9 mouse cellular contexts compared by ENCODE assay signal in the genomic region with DNA sequence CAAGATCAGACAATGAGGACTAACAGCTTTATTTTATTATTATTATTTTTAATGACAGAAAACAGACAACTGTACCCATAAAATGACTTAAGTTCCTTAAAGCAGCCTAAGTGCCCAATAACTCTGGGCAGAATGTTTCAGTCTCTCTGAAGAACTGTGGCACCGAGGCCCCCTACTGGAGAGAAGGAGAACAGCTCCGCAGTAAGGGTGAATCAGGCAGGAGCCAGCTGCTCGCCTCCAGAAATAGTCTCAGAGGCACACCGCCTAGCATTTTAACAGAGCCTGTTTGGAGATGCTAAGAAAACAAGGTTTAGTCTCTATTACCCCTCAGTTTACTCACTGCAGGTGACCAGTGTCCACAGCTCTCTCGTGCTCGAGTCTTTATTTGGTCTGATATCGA.
DNase-seq lines count a peak whose midpoint lies in the region; ATAC-seq and TF ChIP-seq lines count a peak whose summit lies in the region.
"Had no signal": no experiment of that assay in that cellular context is flagged by ENCODE, and none has a peak within 500 bp of the region (broad histone marks: within the 10 kb centered on the region; RNA-seq: fewer than 3 reads in every experiment).

No protein-coding gene starts in this region.

- no peak for TF ChIP-seq EP300 in liver, embryonic 14.5 days (IDR thresholded peaks at IDR 0.05; ENCODE audit: low read depth)

- H3K79me2 ChIP-seq in C2C12 (ENCODE audit: control insufficient read depth, insufficient read depth), result no peaks in the 10 kb centered on the region

- H3K4me1 ChIP-seq in G1E (ENCODE audit: insufficient read depth, low read depth, low read length), result no peaks in the 10 kb centered on the region
- no peaks in the 10 kb centered on the region for H3K4me1 ChIP-seq in cerebellum, adult 2 months (ENCODE audit: control insufficient read depth, insufficient read depth, low read length)
- 0 out of 2 replicates have a peak, but pooled peaks cover 5% of the 10 kb centered on the region for H3K4me1 ChIP-seq in kidney, postnatal 0 days (replicated peaks; ENCODE audit: insufficient read depth, low read length)
- no peaks in the 10 kb centered on the region for H3K4me1 ChIP-seq in liver, embryonic 14.5 days (replicated peaks; ENCODE audit: control insufficient read depth in 2 of 2, insufficient read depth in 2 of 2, low read length in 1 of 2)

- DNase-seq in G1E (ENCODE audit: low spot score), result peak; percentile 52
- peak; percentile 42 to 55 for DNase-seq in cerebellum, adult 2 months
- DNase-seq in frontal cortex, postnatal 10 days (ENCODE audit: low spot score in 2 of 2), result peak; percentile 29 to 46
- DNase-seq in kidney, postnatal 0 days (ENCODE audit: low spot score), result peak; percentile 87
- DNase-seq in liver, embryonic 14.5 days (ENCODE audit: low read depth in 3 of 3, low spot score in 3 of 3), result peak; percentile 17 to 24 (median 18)
- DNase-seq in retina, postnatal 7 days (ENCODE audit: low read depth, low spot score), result peak; percentile 46

- H3K9me3 ChIP-seq in G1E (replicated peaks), result no peaks in the 10 kb centered on the region
- no peaks in the 10 kb centered on the region for H3K9me3 ChIP-seq in kidney, postnatal 0 days (replicated peaks; ENCODE audit: low read length)
- H3K9me3 ChIP-seq in liver, embryonic 14.5 days (ENCODE audit: control insufficient read depth, low read length), result no peaks in the 10 kb centered on the region

- no peak overlapping the region for H3K9ac ChIP-seq in kidney, postnatal 0 days (ENCODE audit: low read depth, low read length)
- H3K9ac ChIP-seq in liver, embryonic 14.5 days (replicated peaks), result no peak overlapping the region

- no peak overlapping the region for H3K4me2 ChIP-seq in kidney, postnatal 0 days (ENCODE audit: low read length)
- no peak overlapping the region for H3K4me2 ChIP-seq in liver, embryonic 14.5 days (ENCODE audit: low read depth)

- H3K27ac ChIP-seq in cerebellum, adult 2 months (ENCODE audit: insufficient read depth, low read length), result no peak overlapping the region
- no peak overlapping the region for H3K27ac ChIP-seq in kidney, postnatal 0 days
- H3K27ac ChIP-seq in liver, embryonic 14.5 days, result no peak overlapping the region
- H3K27ac ChIP-seq: macrophage had no signal

- H3K4me3 ChIP-seq in C2C12 (ENCODE audit: insufficient read depth, poor library complexity, severe bottlenecking), result no peak overlapping the region
- no peak overlapping the region for H3K4me3 ChIP-seq in G1E (ENCODE audit: low read depth, low read length)
- H3K4me3 ChIP-seq in cerebellum, adult 2 months (replicated peaks; ENCODE audit: insufficient read depth, low read depth, low read length), result no peak overlapping the region
- H3K4me3 ChIP-seq in kidney, postnatal 0 days (replicated peaks; ENCODE audit: low read depth, low read length), result no peak overlapping the region
- no peak overlapping the region for H3K4me3 ChIP-seq in liver, embryonic 14.5 days (ENCODE audit: insufficient read depth in 1 of 2, low read depth in 2 of 2, low read length in 2 of 2)

- H3K36me3 ChIP-seq in C2C12 (ENCODE audit: control insufficient read depth, insufficient read depth) (no peaks in the 10 kb centered on the region), G1E (replicated peaks) (no peaks in the 10 kb centered on the region)
- no peaks in the 10 kb centered on the region for H3K36me3 ChIP-seq in kidney, postnatal 0 days (ENCODE audit: insufficient read depth, low read length)
- no peaks in the 10 kb centered on the region for H3K36me3 ChIP-seq in liver, embryonic 14.5 days (replicated peaks; ENCODE audit: control insufficient read depth, insufficient read depth, low read depth)

- TF ChIP-seq POLR2A in cerebellum, adult 2 months (IDR thresholded peaks at IDR 0.05; ENCODE audit: borderline replicate concordance, insufficient read depth, low read length), result no peak

- ATAC-seq in G1E (ENCODE audit: extremely low read depth, insufficient number of reproducible peaks, low FRiP score, poor library complexity, severe bottlenecking), result no peak
- no peak for ATAC-seq in kidney, postnatal 0 days (replicated peaks; ENCODE audit: low FRiP score, low read depth)
- ATAC-seq in liver, embryonic 14.5 days (ENCODE audit: insufficient read depth), result no peak
- ATAC-seq in activated CD4-positive, CD25-positive, alpha-beta regulatory T cell, adult 4 months, result no peak

- no peaks in the 10 kb centered on the region for H3K79me3 ChIP-seq in C2C12 (ENCODE audit: low read depth)

- WGBS in cerebellum, adult 2 months, result 23% methylated on average over 7 of the region's 7 CpGs
- 22% methylated on average over 7 of the region's 7 CpGs for WGBS in kidney, postnatal 0 days
- WGBS in liver, embryonic 14.5 days (ENCODE audit: insufficient replicate concordance), result 22% methylated on average over 7 of the region's 7 CpGs

- no peak overlapping the region for H3ac ChIP-seq in C2C12 (ENCODE audit: control insufficient read depth, insufficient read length, low read depth)

- peak; percentile 66 for TF ChIP-seq CTCF in C2C12 (IDR thresholded peaks at IDR 0.05; ENCODE audit: control insufficient read depth, insufficient read depth, insufficient read length)
- peak; percentile 85 for TF ChIP-seq CTCF in G1E (IDR thresholded peaks at IDR 0.05; ENCODE audit: low read depth, low read length)
- peak; percentile 75 for TF ChIP-seq CTCF in cerebellum, adult 2 months (IDR thresholded peaks at IDR 0.05; ENCODE audit: borderline replicate concordance, insufficient read depth, low read depth, low read length)
- peak; percentile 90 for TF ChIP-seq CTCF in kidney, postnatal 0 days (IDR thresholded peaks at IDR 0.05; ENCODE audit: low read depth)
- peak; percentile 89 for TF ChIP-seq CTCF in liver, embryonic 14.5 days (IDR thresholded peaks at IDR 0.05; ENCODE audit: low read depth)

- H3K27me3 ChIP-seq in C2C12 (ENCODE audit: control insufficient read depth, insufficient read depth, insufficient read length) (peaks cover 4% of the 10 kb centered on the region), G1E (ENCODE audit: insufficient read depth, low read length) (peaks cover 3% of the 10 kb centered on the region; the same call in 1 of the 2 replicates)
- H3K27me3 ChIP-seq in cerebellum, adult 2 months (ENCODE audit: control insufficient read depth, insufficient read depth, low read length), result no peaks in the 10 kb centered on the region
- H3K27me3 ChIP-seq in kidney, postnatal 0 days (ENCODE audit: insufficient read depth, low read length), result no peaks in the 10 kb centered on the region
- H3K27me3 ChIP-seq in liver, embryonic 14.5 days (ENCODE audit: control insufficient read depth, insufficient read depth, low read length), result no peaks in the 10 kb centered on the region

TF ChIP-seq in C2C12, 6 proteins besides CTCF, POLR2A, EP300 and RAD21:
- TF ChIP-seq MAX (IDR thresholded peaks at IDR 0.05) (no peak), CEBPB (IDR thresholded peaks at IDR 0.05; ENCODE audit: low read depth) (no peak), MYOD1 (IDR thresholded peaks at IDR 0.05; ENCODE audit: control insufficient read depth, insufficient read length, low read depth) (no peak), FOSL1 (IDR thresholded peaks at IDR 0.05; ENCODE audit: insufficient read depth, low read length, poor library complexity, severe bottlenecking) (no peak), MYOG (IDR thresholded peaks at IDR 0.05; ENCODE audit: control insufficient read depth, extremely low read depth, insufficient read length) (no peak), USF1 (IDR thresholded peaks at IDR 0.05; ENCODE audit: low read depth) (no peak)

Comparison
In these comparisons a context has a peak if more than half of its experiments do, and no peak if none do; other contexts are left out.
1. DNase-seq: peak in every context shown above with its lines; median percentile 87 in kidney, postnatal 0 days; 52 in G1E; 48 in cerebellum, adult 2 months; 46 in retina, postnatal 7 days; 38 in frontal cortex, postnatal 10 days; 18 in liver, embryonic 14.5 days.